Comparison of ENCODE assay signal across 8 mouse cellular contexts in genomic region chr17:46552151-46552550, GRCm38 (mm10). TPM values are rescaled to one million over a fixed set of nuclear protein-coding genes. Genes with fewer than 3 reads are reported as not detected.
DNase-seq lines count a peak whose midpoint lies in the region; ATAC-seq and TF ChIP-seq lines count a peak whose summit lies in the region.

No protein-coding gene starts in this region.

- no peaks in the 10 kb centered on the region for H3K9me3 ChIP-seq in kidney, embryonic 16.5 days (ENCODE audit: low read length)
- no peaks in the 10 kb centered on the region for H3K9me3 ChIP-seq in forebrain, embryonic 11.5 days (ENCODE audit: control insufficient read depth, low read length)
- H3K9me3 ChIP-seq in hindbrain, postnatal 0 days (ENCODE audit: low read length): no peaks in the 10 kb centered on the region
- no peaks in the 10 kb centered on the region for H3K9me3 ChIP-seq in midbrain, postnatal 0 days (ENCODE audit: low read length)

- TF ChIP-seq CTCF in hindbrain, postnatal 0 days (IDR thresholded peaks at IDR 0.05; ENCODE audit: low read depth): no peak
- no peak for TF ChIP-seq CTCF in midbrain, postnatal 0 days (IDR thresholded peaks at IDR 0.05)

- H3K36me3 ChIP-seq in kidney, embryonic 16.5 days (ENCODE audit: insufficient read depth, low read length): peaks cover 40% of the 10 kb centered on the region
- no peaks in the 10 kb centered on the region; the same call in 1 of the 2 replicates for H3K36me3 ChIP-seq in forebrain, embryonic 11.5 days (ENCODE audit: control insufficient read depth, insufficient read depth, low read length)
- H3K36me3 ChIP-seq in hindbrain, postnatal 0 days (ENCODE audit: insufficient read depth, low read length): peaks cover 36% of the 10 kb centered on the region
- H3K36me3 ChIP-seq in midbrain, postnatal 0 days (ENCODE audit: insufficient read depth, low read length): peaks cover 30% of the 10 kb centered on the region

- H3K27me3 ChIP-seq in kidney, embryonic 16.5 days (ENCODE audit: insufficient read depth, low read length): no peaks in the 10 kb centered on the region
- peaks cover under 1% of the 10 kb centered on the region; the same call in 1 of the 2 replicates for H3K27me3 ChIP-seq in forebrain, embryonic 11.5 days (ENCODE audit: control insufficient read depth, insufficient read depth, low read length)
- no peaks in the 10 kb centered on the region for H3K27me3 ChIP-seq in hindbrain, postnatal 0 days (ENCODE audit: insufficient read depth, low read length)
- H3K27me3 ChIP-seq in midbrain, postnatal 0 days (ENCODE audit: insufficient read depth, low read length): no peaks in the 10 kb centered on the region

- H3K4me2 ChIP-seq in kidney, embryonic 16.5 days (replicated peaks; ENCODE audit: low read depth, low read length): peak overlapping the region; percentile 86
- no peak overlapping the region for H3K4me2 ChIP-seq in forebrain, embryonic 11.5 days (ENCODE audit: low read depth, low read length, severe bottlenecking)
- peak overlapping the region; percentile 91 for H3K4me2 ChIP-seq in hindbrain, postnatal 0 days (ENCODE audit: low read depth, low read length)
- H3K4me2 ChIP-seq in midbrain, postnatal 0 days (ENCODE audit: low read depth, low read length, poor library complexity, severe bottlenecking): peak overlapping the region; percentile 38; the same call in 1 of the 2 replicates

- H3K27ac ChIP-seq in kidney, embryonic 16.5 days (ENCODE audit: low read length): peak overlapping the region; percentile 3; the same call in 1 of the 2 replicates
- no peak overlapping the region for H3K27ac ChIP-seq in forebrain, embryonic 11.5 days (ENCODE audit: low read depth, low read length)
- peak overlapping the region; percentile 54; the same call in 1 of the 2 replicates for H3K27ac ChIP-seq in hindbrain, postnatal 0 days
- H3K27ac ChIP-seq in midbrain, postnatal 0 days (ENCODE audit: low read depth, low read length): peak overlapping the region; percentile 55; the same call in 1 of the 2 replicates

- ATAC-seq in kidney, embryonic 16.5 days (ENCODE audit: low FRiP score, low TSS enrichment): no peak
- ATAC-seq in forebrain, embryonic 11.5 days (replicated peaks; ENCODE audit: low FRiP score): no peak
- ATAC-seq in hindbrain, postnatal 0 days: no peak
- no peak for ATAC-seq in midbrain, postnatal 0 days (ENCODE audit: low FRiP score)

- no peak overlapping the region for H3K9ac ChIP-seq in kidney, embryonic 16.5 days (replicated peaks; ENCODE audit: low read length)
- H3K9ac ChIP-seq in forebrain, embryonic 11.5 days (ENCODE audit: low read length): peak overlapping the region; percentile 6; the same call in 1 of the 2 replicates
- no peak overlapping the region for H3K9ac ChIP-seq in hindbrain, postnatal 0 days (replicated peaks; ENCODE audit: low read length)
- no peak overlapping the region for H3K9ac ChIP-seq in midbrain, postnatal 0 days (replicated peaks; ENCODE audit: low read length, poor library complexity, severe bottlenecking)

- H3K4me1 ChIP-seq in kidney, embryonic 16.5 days (ENCODE audit: insufficient read depth, low read length): peaks cover 49% of the 10 kb centered on the region
- H3K4me1 ChIP-seq in forebrain, embryonic 11.5 days (replicated peaks; ENCODE audit: control insufficient read depth, insufficient read depth, low read length): peaks cover 28% of the 10 kb centered on the region
- peaks cover 19% of the 10 kb centered on the region; the same call in 1 of the 2 replicates for H3K4me1 ChIP-seq in hindbrain, postnatal 0 days (ENCODE audit: insufficient read depth, low read length)
- peaks cover 20% of the 10 kb centered on the region for H3K4me1 ChIP-seq in midbrain, postnatal 0 days (ENCODE audit: insufficient read depth, low read length)

- no peak for DNase-seq in kidney, postnatal 14 days
- DNase-seq in forebrain, embryonic 11.5 days (ENCODE audit: low spot score): no peak
- DNase-seq in hindbrain, postnatal 0 days (ENCODE audit: low spot score): no peak
- DNase-seq in midbrain, postnatal 0 days (ENCODE audit: low spot score): no peak
- no peak for DNase-seq in adrenal gland, adult (ENCODE audit: inconsistent age in 2 of 2, low spot score in 1 of 2)
- DNase-seq in thymus, adult 18-20 months: no peak
- no peak for DNase-seq in spleen, postnatal 4 days (ENCODE audit: low spot score in 2 of 2)

- H3K4me3 ChIP-seq in kidney, embryonic 16.5 days (ENCODE audit: low read length): no peak overlapping the region; the same call in 1 of the 2 replicates
- H3K4me3 ChIP-seq in forebrain, embryonic 11.5 days (ENCODE audit: low read depth, low read length): no peak overlapping the region
- peak overlapping the region; percentile 100; the same call in 1 of the 2 replicates for H3K4me3 ChIP-seq in hindbrain, postnatal 0 days (ENCODE audit: low read length)
- peak overlapping the region; percentile 100 for H3K4me3 ChIP-seq in midbrain, postnatal 0 days (ENCODE audit: low read depth, low read length)

- WGBS in kidney, embryonic 16.5 days: 87% methylated on average over 7 of the region's 7 CpGs
- 85% methylated on average over 7 of the region's 7 CpGs for WGBS in forebrain, embryonic 11.5 days
- WGBS in hindbrain, postnatal 0 days: 82% methylated on average over 7 of the region's 7 CpGs
- 84% methylated on average over 7 of the region's 7 CpGs for WGBS in midbrain, postnatal 0 days

RNA-seq across cellular contexts. Expression of gene Srf, which starts 3.8 kb away (rescaled TPM):
- polyA plus RNA-seq in kidney, embryonic 16.5 days (2015; fragmentation: Nextera tagmentation; extraction: Ambion mirVana): 8.2 and 9.3 TPM in 2 replicates
- 5.0 and 5.2 TPM in 2 replicates for polyA plus RNA-seq in forebrain, embryonic 11.5 days (2014; fragmentation: Nextera tagmentation; extraction: Ambion mirVana)
- 67.0 and 67.3 TPM in 2 replicates for total RNA-seq in hindbrain, postnatal 0 days (2014; rRNA removed)
- polyA plus RNA-seq in hindbrain, postnatal 0 days (2015; fragmentation: Nextera tagmentation; extraction: Ambion mirVana): 3.0 and 3.8 TPM in 2 replicates
- 45.8 and 69.0 TPM in 2 replicates for total RNA-seq in midbrain, postnatal 0 days (2014; rRNA removed)
- 2.6 and 3.3 TPM in 2 replicates for polyA plus RNA-seq in midbrain, postnatal 0 days (2015; fragmentation: Nextera tagmentation; extraction: Ambion mirVana)

RNA-seq across cellular contexts. Expression of gene Cul9, which starts 6.0 kb away (rescaled TPM):
- polyA plus RNA-seq in kidney, embryonic 16.5 days (2015; fragmentation: Nextera tagmentation; extraction: Ambion mirVana): 6.5 TPM in 2 replicates
- polyA plus RNA-seq in forebrain, embryonic 11.5 days (2014; fragmentation: Nextera tagmentation; extraction: Ambion mirVana): 3.4 and 4.0 TPM in 2 replicates
- total RNA-seq in hindbrain, postnatal 0 days (2014; rRNA removed): 55.3 and 58.2 TPM in 2 replicates
- 12.2 and 14.4 TPM in 2 replicates for polyA plus RNA-seq in hindbrain, postnatal 0 days (2015; fragmentation: Nextera tagmentation; extraction: Ambion mirVana)
- total RNA-seq in midbrain, postnatal 0 days (2014; rRNA removed): 53.8 and 70.9 TPM in 2 replicates
- 13.6 and 16.7 TPM in 2 replicates for polyA plus RNA-seq in midbrain, postnatal 0 days (2015; fragmentation: Nextera tagmentation; extraction: Ambion mirVana)

RNA-seq across cellular contexts. Expression of gene Dnph1, which starts 55.6 kb away (rescaled TPM):
- polyA plus RNA-seq in kidney, embryonic 16.5 days (2015; fragmentation: Nextera tagmentation; extraction: Ambion mirVana): 56.5 and 60.3 TPM in 2 replicates
- polyA plus RNA-seq in forebrain, embryonic 11.5 days (2014; fragmentation: Nextera tagmentation; extraction: Ambion mirVana): 87.6 and 89.0 TPM in 2 replicates
- total RNA-seq in hindbrain, postnatal 0 days (2014; rRNA removed): 8.9 and 9.9 TPM in 2 replicates
- 19.2 and 23.4 TPM in 2 replicates for polyA plus RNA-seq in hindbrain, postnatal 0 days (2015; fragmentation: Nextera tagmentation; extraction: Ambion mirVana)
- 4.0 and 4.1 TPM in 2 replicates for total RNA-seq in midbrain, postnatal 0 days (2014; rRNA removed)
- polyA plus RNA-seq in midbrain, postnatal 0 days (2015; fragmentation: Nextera tagmentation; extraction: Ambion mirVana): 10.2 and 10.4 TPM in 2 replicates

Comparison
In these comparisons a context has a peak if more than half of its experiments do, and no peak if none do; other contexts are left out.
1. H3K4me3 ChIP-seq: peak in hindbrain, postnatal 0 days (single experiment) and midbrain, postnatal 0 days (single experiment); none in kidney, embryonic 16.5 days (single experiment) and forebrain, embryonic 11.5 days (single experiment).